Mouse (Mus musculus): ENCODE data around the gene Pik3r4. TPM values are rescaled to one million over a fixed set of nuclear protein-coding genes. Genes with fewer than 3 reads are reported as not detected.

The Pik3r4 gene
- polyA plus RNA-seq, 1 experiment from 2014 or later: 27.3 TPM

DNA sequence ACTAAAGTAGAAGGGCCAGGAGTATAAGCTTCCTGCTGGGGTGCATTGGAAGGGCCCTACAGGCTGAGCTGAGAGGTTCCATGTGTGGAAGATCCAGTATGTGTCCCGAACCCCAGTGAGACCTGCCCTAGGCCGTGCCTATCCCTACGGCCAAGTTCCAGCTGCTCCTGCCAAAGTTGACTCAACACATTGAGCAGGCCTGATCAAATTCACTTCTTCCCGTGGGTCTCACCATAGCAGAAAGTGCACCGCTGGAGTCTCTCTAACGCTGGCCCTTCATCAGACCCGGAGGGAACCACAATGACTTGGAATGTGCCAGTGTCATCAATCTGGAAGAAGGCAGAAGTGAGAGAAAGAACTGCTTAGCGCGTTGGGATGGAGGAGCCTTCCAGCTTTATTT is 59.2 kb downstream of the Pik3r4 start:
- 69% methylated on average over 9 of the region's 9 CpGs for WGBS
- H3K4me1 ChIP-seq: no peaks in the 10 kb centered on the region
- H3K4me3 ChIP-seq: no peak overlapping the region
- H3K9ac ChIP-seq: no peak overlapping the region
- no peak for ATAC-seq (ENCODE audit: low FRiP score, low read depth)
- no peaks in the 10 kb centered on the region for H3K9me3 ChIP-seq
- H3K36me3 ChIP-seq: no peaks in the 10 kb centered on the region
- H3K4me2 ChIP-seq (replicated peaks): no peak overlapping the region
- no peaks in the 10 kb centered on the region for H3K27me3 ChIP-seq (replicated peaks)
- H3K27ac ChIP-seq: no peak overlapping the region

DNA sequence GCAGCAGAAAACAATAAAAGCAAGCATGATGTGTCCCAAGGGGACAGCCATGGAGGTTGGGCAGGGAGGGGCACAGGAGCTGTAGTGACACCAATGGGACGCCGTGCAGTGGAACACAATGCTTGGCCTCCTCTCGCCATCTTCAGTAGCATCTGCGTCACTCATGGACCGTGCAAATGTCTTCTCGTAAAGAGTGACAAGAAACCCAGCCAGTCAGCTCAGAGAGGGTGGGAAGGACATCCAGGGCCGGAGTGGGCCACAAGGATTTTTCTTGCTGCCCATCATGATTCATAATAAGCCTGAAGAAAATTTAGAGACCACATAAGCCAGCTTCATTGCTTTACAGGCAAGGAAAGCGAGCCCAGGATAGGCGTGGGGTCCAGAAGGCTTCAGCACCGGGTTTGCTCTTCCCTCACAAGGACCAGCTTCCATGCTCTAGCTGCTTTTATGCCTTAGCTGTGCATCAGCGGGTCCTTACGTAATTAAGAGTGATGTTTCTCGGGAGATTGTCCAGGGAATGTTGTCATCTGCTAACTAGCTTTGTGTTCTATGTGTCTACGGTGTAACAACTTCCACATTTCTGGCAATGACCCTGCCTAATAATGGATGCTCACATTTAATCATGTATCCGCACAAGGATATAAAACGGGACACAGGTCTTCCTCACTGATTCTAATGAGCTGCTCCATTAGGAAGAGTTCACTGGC is 61.6 kb downstream of the Pik3r4 start:
- Histone ChIP-seq H3K36me3 (no peaks in the 10 kb centered on the region), H3K4me3 (no peak overlapping the region), H3K27me3 (replicated peaks) (no peaks in the 10 kb centered on the region), H3K9ac (no peak overlapping the region), H3K4me1 (no peaks in the 10 kb centered on the region), H3K27ac (no peak overlapping the region), H3K9me3 (no peaks in the 10 kb centered on the region), H3K4me2 (replicated peaks) (no peak overlapping the region)
- no peak for ATAC-seq (ENCODE audit: low FRiP score, low read depth)
- WGBS: 81% methylated on average over 16 of the region's 16 CpGs

DNA sequence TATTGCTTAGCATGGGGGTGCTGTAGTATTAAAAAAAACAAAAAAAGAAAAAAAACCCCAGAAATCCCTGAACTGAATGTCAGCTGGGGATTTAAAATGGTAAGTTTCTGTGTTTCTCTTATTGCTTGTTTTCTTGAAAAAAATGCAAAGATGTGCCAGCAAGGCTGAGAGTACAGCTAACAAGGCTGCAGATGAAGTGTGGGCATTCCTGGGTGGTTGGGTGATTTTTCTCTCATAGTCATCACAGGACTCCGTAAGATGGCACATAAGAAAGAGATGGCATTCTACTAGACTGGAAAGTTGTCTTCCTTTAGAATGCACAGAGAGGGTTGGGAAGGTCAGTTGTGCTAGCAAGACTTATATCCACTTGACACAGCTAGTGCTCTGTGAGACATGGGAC is 62.2 kb downstream of the Pik3r4 start:
- Histone ChIP-seq H3K4me3 (no peak overlapping the region), H3K4me1 (no peaks in the 10 kb centered on the region), H3K27me3 (replicated peaks) (no peaks in the 10 kb centered on the region), H3K36me3 (no peaks in the 10 kb centered on the region), H3K9ac (no peak overlapping the region), H3K9me3 (no peaks in the 10 kb centered on the region), H3K4me2 (replicated peaks) (no peak overlapping the region), H3K27ac (no peak overlapping the region)
- 100% methylated on average over 1 of the region's 1 CpGs for WGBS
- no peak for ATAC-seq (ENCODE audit: low FRiP score, low read depth)

DNA sequence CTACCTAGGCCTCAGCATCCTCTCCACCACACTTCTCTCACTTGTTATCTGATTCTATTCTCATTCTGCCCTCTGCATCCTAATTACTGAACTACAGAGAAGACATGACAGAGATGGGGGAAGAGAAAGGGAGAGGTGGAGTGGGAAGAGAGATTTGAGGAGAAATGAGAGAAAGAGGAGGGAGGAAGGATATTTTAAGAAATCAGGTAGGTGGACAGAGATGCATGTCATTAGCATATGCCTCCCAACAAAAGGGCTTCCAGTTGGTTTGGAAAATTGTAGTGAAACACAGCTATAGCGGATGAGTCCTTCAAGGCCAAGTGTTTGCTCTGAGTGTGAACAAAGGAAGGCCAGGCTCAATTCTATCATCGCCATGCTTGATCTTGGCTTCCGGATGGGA is 69.3 kb downstream of the Pik3r4 start:
- H3K27me3 ChIP-seq (replicated peaks): no peaks in the 10 kb centered on the region
- no peak overlapping the region for H3K4me2 ChIP-seq (replicated peaks)
- no peaks in the 10 kb centered on the region for H3K36me3 ChIP-seq
- no peaks in the 10 kb centered on the region for H3K4me1 ChIP-seq
- no peak overlapping the region for H3K9ac ChIP-seq
- 95% methylated on average over 3 of the region's 3 CpGs for WGBS
- no peak overlapping the region for H3K4me3 ChIP-seq
- no peak for ATAC-seq (ENCODE audit: low FRiP score, low read depth)
- H3K27ac ChIP-seq: no peak overlapping the region
- no peaks in the 10 kb centered on the region for H3K9me3 ChIP-seq

DNA sequence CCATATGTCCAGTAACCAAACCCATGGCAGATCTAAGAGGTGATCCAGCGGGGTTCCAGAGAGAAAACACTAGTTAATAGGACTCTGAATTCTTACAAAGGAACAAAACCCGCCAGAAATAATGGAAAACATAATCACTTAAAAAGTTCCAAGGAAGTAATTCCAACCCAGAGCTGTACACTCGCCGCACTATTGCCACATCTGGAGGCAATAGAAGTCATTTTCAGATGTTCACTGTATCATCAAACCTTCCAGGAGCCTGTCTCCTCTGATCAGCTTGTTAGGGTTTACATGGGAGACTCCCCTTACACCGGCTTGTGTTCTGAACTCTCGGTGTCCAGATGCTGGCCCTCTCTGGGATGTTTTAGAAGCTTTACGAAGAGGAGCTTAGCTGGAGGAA is 76.6 kb downstream of the Pik3r4 start:
- Histone ChIP-seq H3K27ac (no peak overlapping the region), H3K4me1 (no peaks in the 10 kb centered on the region), H3K27me3 (replicated peaks) (no peaks in the 10 kb centered on the region), H3K36me3 (no peaks in the 10 kb centered on the region), H3K9ac (no peak overlapping the region), H3K4me3 (no peak overlapping the region), H3K4me2 (replicated peaks) (no peak overlapping the region), H3K9me3 (no peaks in the 10 kb centered on the region)
- no peak for ATAC-seq (ENCODE audit: low FRiP score, low read depth)
- 77% methylated on average over 7 of the region's 7 CpGs for whole genome bisulfite sequencing

DNA sequence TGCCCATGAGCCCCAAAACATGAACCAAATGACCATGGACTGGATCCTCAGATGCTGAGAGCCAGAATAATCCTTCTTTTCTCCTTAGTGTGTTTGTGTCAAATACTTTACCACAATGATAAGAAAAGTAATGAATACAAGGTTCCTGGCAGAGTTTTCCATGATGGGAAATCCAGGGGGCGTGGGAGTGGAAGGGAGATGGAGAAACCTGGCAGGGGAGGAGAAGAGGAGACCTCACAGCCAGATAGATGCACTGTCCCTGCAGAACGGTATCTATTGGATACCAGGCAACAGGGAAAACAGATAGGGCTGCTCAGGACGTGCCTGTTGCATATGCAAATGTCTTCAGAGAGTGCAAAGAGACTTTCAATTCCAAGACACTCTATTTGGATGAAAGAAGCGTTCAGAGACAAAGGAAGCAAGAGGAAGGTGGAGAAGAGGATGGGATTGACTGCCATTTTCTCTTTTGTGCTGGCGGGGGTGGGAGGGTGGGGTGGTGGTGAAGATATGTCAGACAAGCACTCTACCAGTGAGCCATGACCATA is 77.1 kb downstream of the Pik3r4 start:
- Histone ChIP-seq H3K9me3 (no peaks in the 10 kb centered on the region), H3K4me2 (replicated peaks) (no peak overlapping the region), H3K4me1 (no peaks in the 10 kb centered on the region), H3K9ac (no peak overlapping the region), H3K4me3 (no peak overlapping the region), H3K27me3 (replicated peaks) (no peaks in the 10 kb centered on the region), H3K36me3 (no peaks in the 10 kb centered on the region), H3K27ac (no peak overlapping the region)
- ATAC-seq (ENCODE audit: low FRiP score, low read depth): no peak
- 42% methylated on average over 5 of the region's 5 CpGs for whole genome bisulfite sequencing

DNA sequence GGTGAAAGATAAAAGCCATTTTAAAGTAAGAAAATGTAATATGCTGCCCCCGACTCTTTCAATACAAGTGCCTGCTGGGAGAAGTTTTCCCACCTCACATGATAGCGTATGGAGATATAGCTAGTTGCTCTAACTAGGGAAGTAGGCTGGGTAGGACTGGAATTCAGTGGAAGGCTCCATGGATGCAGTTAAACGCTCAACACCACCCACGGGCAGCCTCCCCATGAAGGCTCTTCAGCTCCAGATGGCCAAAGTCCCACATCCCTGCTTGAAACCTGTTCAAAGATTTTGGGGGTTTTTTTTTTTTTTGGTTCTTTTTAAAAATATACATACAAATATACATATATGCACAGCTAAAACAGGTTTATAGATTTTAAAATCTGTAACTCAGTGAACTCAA is 77.7 kb downstream of the Pik3r4 start:
- ATAC-seq (ENCODE audit: low FRiP score, low read depth): no peak

DNA sequence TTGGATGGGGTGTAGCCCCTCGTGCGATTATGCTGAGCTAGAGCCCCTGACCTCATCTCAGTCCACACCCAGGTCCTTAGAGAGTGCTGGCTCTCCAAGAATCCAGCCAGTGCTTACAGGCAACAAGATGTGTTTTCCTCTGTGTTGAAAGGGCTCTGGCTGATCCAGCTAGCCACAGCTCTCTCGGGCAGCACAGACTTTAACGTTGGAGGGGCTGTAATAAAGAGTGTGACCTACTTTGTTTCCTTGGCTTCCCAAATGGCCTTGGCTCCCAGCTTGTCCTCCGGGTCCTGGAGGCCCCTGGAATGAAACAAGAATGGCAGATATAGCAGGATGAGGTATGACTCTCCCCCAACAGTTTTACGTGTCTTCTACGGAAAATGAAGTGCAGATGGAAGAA is 89.2 kb downstream of the Pik3r4 start:
- Histone ChIP-seq H3K9me3 (no peaks in the 10 kb centered on the region), H3K27ac (no peak overlapping the region), H3K27me3 (replicated peaks) (no peaks in the 10 kb centered on the region), H3K9ac (no peak overlapping the region), H3K4me3 (no peak overlapping the region), H3K36me3 (no peaks in the 10 kb centered on the region), H3K4me2 (replicated peaks) (no peak overlapping the region), H3K4me1 (0 out of 2 replicates have a peak, but pooled peaks cover 11% of the 10 kb centered on the region)
- 55% methylated on average over 7 of the region's 7 CpGs for WGBS
- ATAC-seq (ENCODE audit: low FRiP score, low read depth): no peak

More for the DNA sequence above, 77.7 kb downstream of the Pik3r4 start:
- Histone ChIP-seq H3K4me3 (no peak overlapping the region), H3K9me3 (no peaks in the 10 kb centered on the region), H3K27me3 (replicated peaks) (no peaks in the 10 kb centered on the region), H3K36me3 (no peaks in the 10 kb centered on the region), H3K27ac (no peak overlapping the region), H3K9ac (no peak overlapping the region), H3K4me1 (no peaks in the 10 kb centered on the region), H3K4me2 (replicated peaks) (no peak overlapping the region)
- 82% methylated on average over 4 of the region's 4 CpGs for WGBS

DNA sequence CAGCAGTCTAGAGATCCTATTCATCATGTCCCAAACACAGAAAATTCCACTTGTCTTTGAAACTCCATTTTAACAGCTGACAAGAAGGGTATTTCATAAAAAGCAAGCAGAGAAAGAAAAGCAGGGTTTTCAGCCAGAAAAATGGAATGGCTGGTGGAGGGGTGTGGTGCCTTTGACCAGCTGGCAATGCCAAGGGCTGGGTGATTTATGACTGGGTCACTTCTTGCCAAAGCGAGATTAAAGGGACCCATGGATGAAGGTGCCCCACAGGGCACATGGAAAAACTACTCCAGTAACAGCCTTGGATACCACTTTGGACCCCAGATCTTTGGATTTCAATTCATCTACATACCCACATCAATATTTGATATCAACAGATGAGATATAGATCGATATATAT is 91.9 kb downstream of the Pik3r4 start:
- WGBS: 64% methylated on average over 2 of the region's 2 CpGs
- Histone ChIP-seq H3K27me3 (replicated peaks) (no peaks in the 10 kb centered on the region), H3K4me3 (no peak overlapping the region), H3K27ac (no peak overlapping the region), H3K9me3 (no peaks in the 10 kb centered on the region), H3K9ac (no peak overlapping the region), H3K4me1 (0 out of 2 replicates have a peak, but pooled peaks cover 14% of the 10 kb centered on the region), H3K4me2 (replicated peaks) (no peak overlapping the region), H3K36me3 (no peaks in the 10 kb centered on the region)
- ATAC-seq (ENCODE audit: low FRiP score, low read depth): no peak

DNA sequence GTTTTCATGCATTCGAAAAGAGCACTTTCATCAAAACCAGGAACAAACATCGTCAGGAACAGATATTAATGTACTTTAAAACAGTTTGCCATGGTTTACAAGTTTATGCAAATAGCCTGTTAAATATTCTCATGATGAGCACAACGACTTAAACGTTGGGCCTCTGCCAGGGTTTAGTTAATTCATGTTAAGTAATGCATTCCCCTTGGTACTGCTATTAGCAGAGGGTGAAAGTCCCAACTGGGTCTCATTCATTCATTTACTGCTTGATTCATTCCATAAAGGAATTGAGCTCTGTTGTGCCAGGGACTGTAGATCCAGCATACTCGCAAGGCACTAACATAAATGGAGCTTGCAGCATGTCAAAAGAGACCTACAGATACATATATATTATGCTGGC is 92.4 kb downstream of the Pik3r4 start:
- H3K4me3 ChIP-seq: no peak overlapping the region
- no peaks in the 10 kb centered on the region for H3K9me3 ChIP-seq
- H3K9ac ChIP-seq: no peak overlapping the region
- no peaks in the 10 kb centered on the region for H3K27me3 ChIP-seq (replicated peaks)
- H3K4me2 ChIP-seq (replicated peaks): no peak overlapping the region
- ATAC-seq (ENCODE audit: low FRiP score, low read depth): no peak
- 68% methylated on average over 5 of the region's 5 CpGs for WGBS
- H3K27ac ChIP-seq: no peak overlapping the region
- H3K4me1 ChIP-seq: 0 out of 2 replicates have a peak, but pooled peaks cover 14% of the 10 kb centered on the region
- H3K36me3 ChIP-seq: no peaks in the 10 kb centered on the region

Other genes starting within 250 kb of the Pik3r4 start
- gene Aste1, start 247.6 kb upstream of the Pik3r4 start, polyA plus RNA-seq (2016; fragmentation: Nextera tagmentation; extraction: Ambion mirVana): 14.1 and 14.2 TPM in 2 replicates
- 1.5 and 1.8 TPM in 2 replicates for gene Nek11, start 247.5 kb upstream of the Pik3r4 start, polyA plus RNA-seq (2016; fragmentation: Nextera tagmentation; extraction: Ambion mirVana)
- gene Atp2c1, start 115.7 kb upstream of the Pik3r4 start, polyA plus RNA-seq (2016; fragmentation: Nextera tagmentation; extraction: Ambion mirVana): 89.4 and 100 TPM in 2 replicates
- 0.32 and 0.34 TPM in 2 replicates for gene Col6a6, start 185.2 kb downstream of the Pik3r4 start, polyA plus RNA-seq (2016; fragmentation: Nextera tagmentation; extraction: Ambion mirVana)